Mouse (Mus musculus): ENCODE results near the gene Camta1.

- TF ChIP-seq TAL1 (IDR thresholded peaks at IDR 0.05; ENCODE audit: low read length), result no peak
- no peak for TF ChIP-seq GATA1 (IDR thresholded peaks at IDR 0.05; ENCODE audit: low read length)
These were observed 383.7 kb downstream of the Camta1 start for GRCm38 (mm10) chr4:151477950-151478349.
